Mouse (Mus musculus) ovary, adult 10 weeks (tissue): ENCODE data around the gene Dmpk. TPM values are rescaled to one million over a fixed set of nuclear protein-coding genes. Genes with fewer than 3 reads are reported as not detected.

Experiments used
- polyA plus RNA-seq: library from polyadenylated mRNA; stranded (reverse); fragments of 350-450 nt; fragmentation: Illumina TruSeq; extraction: RNeasy Lipid Tissue Mini Kit (QIAGEN cat#74804); gene quantifications from one replicate; pipeline ENCODE4 v1.2.3, GENCODE M21; 2014

The Dmpk gene
- 5.7 TPM for polyA plus RNA-seq

DNA sequence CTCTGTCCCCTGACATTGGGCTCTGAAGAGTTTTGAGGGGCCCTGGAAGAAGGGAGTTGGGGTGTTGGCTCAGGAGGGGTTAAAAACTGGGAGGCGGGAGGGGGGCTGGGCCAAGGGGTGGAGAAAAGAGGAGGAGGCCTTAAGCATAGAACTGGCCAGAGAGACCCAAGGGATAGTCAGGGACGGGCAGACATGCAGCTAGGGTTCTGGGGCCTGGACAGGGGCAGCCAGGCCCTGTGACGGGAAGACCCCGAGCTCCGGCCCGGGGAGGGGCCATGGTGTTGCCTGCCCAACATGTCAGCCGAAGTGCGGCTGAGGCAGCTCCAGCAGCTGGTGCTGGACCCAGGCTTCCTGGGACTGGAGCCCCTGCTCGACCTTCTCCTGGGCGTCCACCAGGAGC is at the start of gene Dmpk:
Gene Dmpk (plus strand): TSS at position 149 of the 400 bp plus-strand sequence.

GRCm38 (mm10) chr7:19054047-19054776 is 29.4 kb upstream of the Dmpk start, which contains the start of gene Rsph6a:
Gene Rsph6a, plus strand, starts transcription at chr7:19054690.

DNA sequence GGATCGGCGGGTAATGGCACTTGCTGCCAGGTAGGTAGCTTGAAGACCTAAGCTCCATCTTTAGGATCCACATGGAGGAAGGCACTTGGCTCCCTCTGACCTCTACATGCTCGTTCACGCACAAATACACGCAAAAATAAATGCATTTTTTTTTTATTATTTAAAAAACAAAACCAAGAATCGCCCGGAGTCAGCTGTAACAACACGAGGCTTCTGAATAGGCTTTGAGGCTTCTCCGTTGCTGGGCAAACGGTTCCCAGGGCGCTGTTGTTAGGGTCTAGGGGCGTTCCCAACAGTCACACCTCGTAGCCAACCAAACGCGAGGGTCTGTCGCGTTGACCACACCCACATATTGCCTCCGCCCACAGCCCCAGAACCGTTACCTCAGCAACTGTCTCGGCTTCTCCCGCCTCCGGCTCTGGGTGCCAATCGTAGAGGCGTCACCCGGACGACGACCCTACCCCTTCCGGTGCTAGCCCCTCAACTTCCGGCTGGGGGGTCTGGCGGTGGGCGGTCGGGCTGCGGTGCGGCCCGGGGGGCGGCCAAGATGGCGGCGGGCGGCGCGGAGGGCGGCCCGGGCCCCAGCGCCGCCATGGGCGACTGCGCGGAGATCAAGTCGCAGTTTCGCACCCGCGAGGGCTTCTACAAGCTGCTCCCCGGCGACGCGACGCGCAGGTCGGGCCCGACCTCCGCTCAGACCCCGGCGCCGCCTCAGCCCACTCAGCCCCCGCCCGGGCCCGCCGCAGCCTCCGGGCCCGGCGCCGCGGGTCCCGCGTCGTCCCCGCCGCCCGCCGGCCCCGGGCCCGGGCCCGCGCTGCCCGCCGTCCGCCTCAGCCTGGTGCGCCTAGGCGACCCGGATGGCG is 7.7 kb upstream of the Dmpk start, which contains the start of gene Dmwd:
Gene Dmwd (plus strand): TSS at position 505 of the 863 bp plus-strand sequence.

DNA sequence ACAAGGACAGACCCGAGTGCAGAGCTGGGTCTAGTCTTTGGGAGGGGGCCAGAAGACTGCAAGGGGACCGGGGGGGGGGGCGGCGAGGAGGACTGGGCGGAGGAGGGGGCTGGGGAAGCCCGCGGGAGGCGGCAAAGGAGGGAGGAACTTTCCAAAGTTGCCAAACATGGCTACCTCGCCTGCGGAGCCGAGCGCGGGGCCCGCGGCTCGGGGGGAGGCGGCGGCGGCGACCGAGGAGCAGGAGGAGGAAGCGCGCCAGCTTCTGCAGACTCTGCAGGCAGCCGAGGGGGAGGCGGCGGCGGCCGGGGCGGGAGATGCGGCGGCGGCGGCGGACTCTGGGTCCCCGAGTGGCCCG is 10.8 kb downstream of the Dmpk start, which contains the start of gene Six5:
Gene Six5 (plus strand): TSS at position 124 of the 355 bp plus-strand sequence.

DNA sequence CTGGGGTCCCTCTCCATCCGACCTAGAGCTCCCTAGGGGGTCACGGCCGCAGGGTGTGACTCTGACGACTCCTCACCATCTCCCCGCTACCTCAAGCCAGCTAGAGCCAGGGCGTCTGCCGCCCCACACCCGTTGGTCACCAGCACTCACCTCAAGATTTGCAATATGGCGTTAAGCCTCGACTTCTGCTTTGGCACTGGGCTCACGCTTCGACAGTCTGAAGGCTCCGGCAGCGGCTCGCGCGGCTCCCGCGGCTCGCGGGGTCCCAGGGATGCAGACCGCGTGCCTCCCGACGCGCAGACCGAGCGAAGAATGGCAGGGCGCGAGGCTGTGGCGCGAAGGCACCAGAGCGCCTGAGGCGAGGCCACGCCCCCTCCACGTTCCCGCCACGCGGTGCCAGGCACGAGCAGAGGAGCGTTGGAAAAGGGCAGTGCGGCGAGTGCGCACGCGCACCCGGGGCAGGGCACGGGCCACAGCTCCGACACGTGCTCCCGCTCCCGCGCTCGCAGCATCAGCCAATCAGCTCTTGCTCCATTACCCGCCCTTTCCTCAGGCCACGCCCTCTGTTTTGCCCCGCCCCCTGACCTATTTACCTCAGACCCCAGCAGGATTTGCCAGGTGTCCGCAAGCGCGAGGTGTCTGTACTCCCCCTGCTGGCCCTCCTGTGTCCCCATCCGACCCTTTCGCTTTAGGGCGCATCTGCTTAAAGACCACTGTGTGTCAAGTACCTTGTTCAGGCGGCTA is 34.6 kb downstream of the Dmpk start, which contains the start of gene Gm4969:
Gene Gm4969 (minus strand): TSS at position 341 of the 744 bp plus-strand sequence.

DNA sequence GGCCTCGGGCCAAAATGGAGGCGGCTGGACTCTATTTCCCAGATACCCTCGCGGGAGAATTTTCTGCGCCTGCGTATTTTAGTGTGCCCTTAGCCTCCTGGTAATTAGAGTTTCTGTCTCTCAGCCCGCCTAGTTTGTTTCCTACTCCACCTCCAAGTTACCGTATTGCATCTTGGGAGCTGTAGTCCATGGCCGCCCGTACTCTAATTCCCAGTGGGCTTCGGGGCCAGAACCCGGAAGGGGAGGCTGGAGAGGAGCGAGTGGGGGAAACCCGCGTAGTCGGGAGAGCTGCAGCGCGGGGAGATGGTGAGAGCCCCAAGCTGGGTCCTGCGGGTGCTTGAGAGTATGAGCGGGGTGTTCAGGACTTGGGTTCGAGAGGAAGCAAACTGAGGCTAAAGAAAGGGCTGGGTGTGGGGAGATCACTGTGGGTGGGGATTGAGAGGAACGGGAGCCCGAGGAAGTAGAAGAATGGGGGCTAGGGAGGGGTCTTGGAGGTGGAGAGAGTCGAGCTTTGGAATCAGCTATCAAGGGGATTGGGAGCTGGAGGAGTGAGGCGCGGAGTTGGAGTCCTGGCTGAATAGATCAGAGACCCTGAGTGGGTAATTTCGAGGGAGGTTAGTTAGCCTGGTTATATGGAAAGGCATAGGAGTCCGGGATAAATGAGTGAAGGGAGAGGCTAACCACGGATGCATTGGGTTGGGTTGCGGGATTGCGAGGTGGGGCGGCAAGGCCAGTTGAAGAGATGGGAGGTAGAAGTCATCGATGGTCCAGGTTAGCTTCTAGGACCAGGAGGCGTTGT is 36.2 kb downstream of the Dmpk start, which contains the start of gene Fbxo46:
Gene Fbxo46 (plus strand): TSS at position 229 of the 799 bp plus-strand sequence.

Other genes with a start within 250 kb of the Dmpk start
- 9.1 TPM for gene Mill2, start 243.9 kb upstream of the Dmpk start, polyA plus RNA-seq
- gene Pglyrp1, start 212.5 kb upstream of the Dmpk start, polyA plus RNA-seq = not detected
- gene Ccdc61, start 173.4 kb upstream of the Dmpk start, polyA plus RNA-seq = 2.3 TPM
- gene Nova2, start 158.0 kb upstream of the Dmpk start, polyA plus RNA-seq = 0.34 TPM
- 0.48 TPM for gene Nanos2, start 96.4 kb upstream of the Dmpk start, polyA plus RNA-seq
- 0.46 TPM for gene Mypop, start 92.6 kb upstream of the Dmpk start, polyA plus RNA-seq
- 1.9 TPM for gene Irf2bp1, start 79.8 kb upstream of the Dmpk start, polyA plus RNA-seq
- gene Foxa3, start 60.3 kb upstream of the Dmpk start, polyA plus RNA-seq = 1.7 TPM
- gene Sympk, start 59.5 kb upstream of the Dmpk start, polyA plus RNA-seq = 5.5 TPM
- not detected for gene Rsph6a, start 29.2 kb upstream of the Dmpk start, polyA plus RNA-seq
- 0.23 TPM for gene Dmwd, start 7.6 kb upstream of the Dmpk start, polyA plus RNA-seq
- gene Six5, start 10.7 kb downstream of the Dmpk start, polyA plus RNA-seq = 1.9 TPM
- not detected for gene Gm4969, start 34.5 kb downstream of the Dmpk start, polyA plus RNA-seq
- gene Fbxo46, start 36.0 kb downstream of the Dmpk start, polyA plus RNA-seq = 1.3 TPM
- gene Qpctl, start 65.4 kb downstream of the Dmpk start, polyA plus RNA-seq = 9.1 TPM
- 1.4 TPM for gene Snrpd2, start 65.9 kb downstream of the Dmpk start, polyA plus RNA-seq
- not detected for gene Gipr, start 82.3 kb downstream of the Dmpk start, polyA plus RNA-seq
- gene Eml2, start 92.6 kb downstream of the Dmpk start, polyA plus RNA-seq = not detected
- 1.4 TPM for gene Gpr4, start 128.7 kb downstream of the Dmpk start, polyA plus RNA-seq
- gene Opa3, start 144.5 kb downstream of the Dmpk start, polyA plus RNA-seq = 9.0 TPM
- gene Vasp, start 188.0 kb downstream of the Dmpk start, polyA plus RNA-seq = 16.5 TPM
- gene Ppm1n, start 196.2 kb downstream of the Dmpk start, polyA plus RNA-seq = not detected
- gene Rtn2, start 198.8 kb downstream of the Dmpk start, polyA plus RNA-seq = 0.94 TPM
- gene Fosb, start 226.2 kb downstream of the Dmpk start, polyA plus RNA-seq = 0.37 TPM